Mouse (Mus musculus) urinary bladder, postnatal 25 days (tissue): Measurements from ENCODE around the gene Tssk2.

Experiments used
- DNase-seq: peaks from one replicate; pipeline ENCODE4 v3.0.0; 2022; ENCODE audit warnings: low spot score

The Tssk2 gene

DNA sequence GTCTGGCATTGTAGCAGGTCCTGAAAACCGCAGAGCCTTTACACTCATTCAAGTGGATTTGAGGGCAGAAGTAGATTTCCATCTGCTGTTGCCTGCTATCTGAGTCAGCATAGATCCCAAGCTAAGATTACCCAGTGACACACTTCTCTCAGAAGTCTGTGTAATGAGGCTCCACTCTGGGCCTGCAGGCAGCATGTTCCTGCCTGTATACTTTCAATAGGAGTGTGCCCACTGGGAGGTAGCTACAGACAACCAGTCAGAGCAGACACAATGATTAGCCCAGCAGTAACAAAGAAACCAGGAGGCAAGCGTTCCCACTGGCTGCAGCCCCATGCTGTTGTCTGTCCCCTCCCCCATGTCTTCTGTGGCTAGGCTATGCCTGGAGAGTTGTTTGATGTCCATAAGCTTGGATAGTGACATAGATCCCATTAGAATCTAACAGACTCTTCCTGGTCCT, 51.0 kb downstream of the Tssk2 start:
- no peak for DNase-seq
